Mouse (Mus musculus) kidney, adult 2 months (tissue): ENCODE data around the gene Dzip1l. TPM values are rescaled to one million over a fixed set of nuclear protein-coding genes. Genes with fewer than 3 reads are reported as not detected.

Experiments used
- DNase-seq: peaks from one replicate; pipeline ENCODE4 v3.0.0; 2021
- H3K27ac ChIP-seq: fragments of 200-500 bp; 2 replicates; pipeline ENCODE4 v1.5.1; 2012; ENCODE audit warnings: low read depth, low read length, control low read depth, inconsistent platforms; ENCODE audit not compliant: insufficient read depth
- H3K27me3 ChIP-seq: fragments of 200-500 bp; replicated peaks from 2 replicates; pipeline ENCODE4 v1.6.1; 2012; ENCODE audit warnings: mild to moderate bottlenecking, moderate library complexity, low read length, inconsistent platforms; ENCODE audit not compliant: control insufficient read depth, insufficient read depth
- H3K36me3 ChIP-seq: fragments of 200-500 bp; 2 replicates; pipeline ENCODE4 v1.6.1; 2012; ENCODE audit warnings: mild to moderate bottlenecking, moderate library complexity, low read length, inconsistent platforms; ENCODE audit not compliant: control insufficient read depth, insufficient read depth
- H3K4me1 ChIP-seq: fragments of 200-500 bp; 2 replicates; pipeline ENCODE4 v1.6.1; 2011; ENCODE audit warnings: low read length; ENCODE audit not compliant: control insufficient read depth, insufficient read depth
- H3K4me3 ChIP-seq: fragments of 200-500 bp; 2 replicates; pipeline ENCODE4 v1.5.1; 2011; ENCODE audit warnings: mild to moderate bottlenecking, low read depth, low read length, control low read depth; ENCODE audit not compliant: insufficient read depth
- CTCF ChIP-seq: fragments of 200-500 bp; conservative IDR thresholded peaks from 2 replicates; pipeline ENCODE4 v1.5.1; 2011; ENCODE audit warnings: low read depth, mild to moderate bottlenecking, control low read depth, low read length, moderate library complexity, mixed read lengths; ENCODE audit not compliant: insufficient read depth, insufficient read length
- POLR2A ChIP-seq: fragments of 200-500 bp; IDR thresholded peaks from one replicate; pipeline ENCODE4 v1.6.1; 2011; ENCODE audit warnings: low read depth, low read length, control low read depth
- WGBS: fragments of 180-500 bp; shearing (Covaris S2); methylation state at CpG from one replicate; pipeline ENCODE4 v1.1.7; 2018; 5-methylcytosine and 5-hydroxymethylcytosine counted together
- polyA plus RNA-seq: library from polyadenylated mRNA; depleted of rRNA; stranded (reverse); fragments of >200 nt; gene quantifications from 2 replicates; pipeline ENCODE4 v1.2.3, GENCODE M21; 2012

Gene Dzip1l
- polyA plus RNA-seq, 1 experiment, result 6.8 TPM

GRCm38 (mm10) chr9:99619688-99620087, 9.6 kb upstream of the Dzip1l start:
- Histone ChIP-seq H3K36me3 (no peaks in the 10 kb centered on the region), H3K27ac (no peak overlapping the region), H3K4me1 (no peaks in the 10 kb centered on the region), H3K27me3 (no peaks in the 10 kb centered on the region), H3K4me3 (no peak overlapping the region)
- TF ChIP-seq CTCF (no peak), POLR2A (no peak)
- 91% methylated on average over 8 of the region's 8 CpGs for WGBS
- no peak for DNase-seq

- no peak for TF ChIP-seq CTCF
- no peak for TF ChIP-seq POLR2A
- Histone ChIP-seq H3K4me1 (no peaks in the 10 kb centered on the region), H3K36me3 (no peaks in the 10 kb centered on the region), H3K4me3 (no peak overlapping the region), H3K27ac (no peak overlapping the region), H3K27me3 (no peaks in the 10 kb centered on the region)
- WGBS, result 90% methylated on average over 11 of the region's 11 CpGs
- DNase-seq, result no peak
Measured at GRCm38 (mm10) chr9:99620196-99620595, 9.1 kb upstream of the Dzip1l start.

- H3K4me3 ChIP-seq, result no peak overlapping the region
- DNase-seq, result no peak
- H3K27ac ChIP-seq, result no peak overlapping the region
- H3K36me3 ChIP-seq, result no peaks in the 10 kb centered on the region
- no peaks in the 10 kb centered on the region for H3K4me1 ChIP-seq
- H3K27me3 ChIP-seq, result no peaks in the 10 kb centered on the region
- whole genome bisulfite sequencing, result 90% methylated on average over 1 of the region's 1 CpGs
- TF ChIP-seq CTCF (no peak), POLR2A (no peak)
Measured at GRCm38 (mm10) chr9:99622034-99622433, 7.3 kb upstream of the Dzip1l start.

- Histone ChIP-seq H3K36me3 (no peaks in the 10 kb centered on the region), H3K27me3 (no peaks in the 10 kb centered on the region), H3K4me3 (no peak overlapping the region), H3K4me1 (no peaks in the 10 kb centered on the region), H3K27ac (no peak overlapping the region)
- 37% methylated on average over 2 of the region's 2 CpGs for WGBS
- no peak for TF ChIP-seq CTCF
- no peak for TF ChIP-seq POLR2A
- DNase-seq, result no peak
Measured at GRCm38 (mm10) chr9:99622966-99623365, 6.3 kb upstream of the Dzip1l start.

- H3K4me1 ChIP-seq, result no peaks in the 10 kb centered on the region
- 67% methylated on average over 6 of the region's 6 CpGs for WGBS
- H3K27me3 ChIP-seq, result no peaks in the 10 kb centered on the region
- TF ChIP-seq CTCF, result no peak
- no peak for TF ChIP-seq POLR2A
- H3K4me3 ChIP-seq, result no peak overlapping the region
- H3K36me3 ChIP-seq, result no peaks in the 10 kb centered on the region
- DNase-seq, result peak; percentile 42
- no peak overlapping the region for H3K27ac ChIP-seq
Measured at GRCm38 (mm10) chr9:99624117-99624516, 5.2 kb upstream of the Dzip1l start.

GRCm38 (mm10) chr9:99628581-99628980, 715 bp upstream of the Dzip1l start:
- TF ChIP-seq CTCF, result no peak
- TF ChIP-seq POLR2A, result no peak
- peaks cover 9% of the 10 kb centered on the region for H3K4me1 ChIP-seq
- H3K27ac ChIP-seq, result peak overlapping the region; percentile 83
- no peak overlapping the region for H3K4me3 ChIP-seq
- H3K36me3 ChIP-seq, result no peaks in the 10 kb centered on the region
- H3K27me3 ChIP-seq, result no peaks in the 10 kb centered on the region
- WGBS, result 66% methylated on average over 4 of the region's 4 CpGs
- DNase-seq, result no peak

GRCm38 (mm10) chr9:99630071-99630470, 775 bp downstream of the Dzip1l start:
- Histone ChIP-seq H3K4me3 (peak overlapping the region; percentile 60), H3K27me3 (no peaks in the 10 kb centered on the region), H3K36me3 (no peaks in the 10 kb centered on the region), H3K4me1 (peaks cover 9% of the 10 kb centered on the region), H3K27ac (peak overlapping the region; percentile 88)
- DNase-seq, result peak; percentile 78
- WGBS, result 3% methylated on average over 11 of the region's 11 CpGs
- TF ChIP-seq CTCF (no peak), POLR2A (no peak)

GRCm38 (mm10) chr9:99630528-99631125, 1.3 kb downstream of the Dzip1l start:
- H3K27ac ChIP-seq, result peak overlapping the region; percentile 88
- peak overlapping the region; percentile 60 for H3K4me3 ChIP-seq
- TF ChIP-seq POLR2A (no peak), CTCF (no peak)

More at GRCm38 (mm10) chr9:99630528-99631125, 1.3 kb downstream of the Dzip1l start:
- peak; percentile 20 for DNase-seq
- Histone ChIP-seq H3K27me3 (no peaks in the 10 kb centered on the region), H3K36me3 (no peaks in the 10 kb centered on the region), H3K4me1 (peaks cover 9% of the 10 kb centered on the region)
- 38% methylated on average over 9 of the region's 9 CpGs for WGBS
